ENCODE assay signal across 19 mouse cellular contexts in genomic region chr11:24357388-24357787, GRCm38 (mm10).
A peak's percentile ranks its signal among the peaks of the same experiment; 100 is the strongest.
DNase-seq lines count a peak whose midpoint lies in the region; ATAC-seq lines count a peak whose summit lies in the region.
"Had no signal": no experiment of that assay in that cellular context is flagged by ENCODE, and none has a peak within 500 bp of the region (broad histone marks: within the 10 kb centered on the region; RNA-seq: fewer than 3 reads in every experiment).

No protein-coding gene starts in this region.

- H3K4me3 ChIP-seq in hindbrain, embryonic 10.5 days, result no peak overlapping the region
- H3K4me3 ChIP-seq in midbrain, embryonic 10.5 days, result no peak overlapping the region
- H3K4me3 ChIP-seq: embryonic facial prominence, embryonic 10.5 days; gastrocnemius, adult 2 months; heart, embryonic 13.5 days had no signal

- WGBS in hindbrain, embryonic 10.5 days, result 86% methylated on average over 1 of the region's 1 CpGs
- 71% methylated on average over 1 of the region's 1 CpGs for WGBS in midbrain, embryonic 10.5 days

- peaks cover 7% of the 10 kb centered on the region for H3K4me1 ChIP-seq in hindbrain, embryonic 10.5 days (replicated peaks)
- peaks cover 10% of the 10 kb centered on the region for H3K4me1 ChIP-seq in midbrain, embryonic 10.5 days

- no peaks in the 10 kb centered on the region for H3K36me3 ChIP-seq in splenic B cell, adult 2 months (ENCODE audit: control insufficient read depth, insufficient read depth, low read length, poor library complexity, severe bottlenecking)
- no peaks in the 10 kb centered on the region for H3K36me3 ChIP-seq in hindbrain, embryonic 10.5 days
- no peaks in the 10 kb centered on the region for H3K36me3 ChIP-seq in midbrain, embryonic 10.5 days
- H3K36me3 ChIP-seq: embryonic facial prominence, embryonic 10.5 days; heart, embryonic 13.5 days had no signal

- peak; percentile 13 for DNase-seq in 416B (ENCODE audit: low read depth)
- DNase-seq in MEL-GATA-1-ER (ENCODE audit: extremely low read depth, low read depth), result peak; percentile 46
- DNase-seq in splenic B cell, adult 2 months (ENCODE audit: low read depth, low spot score), result peak; percentile 57
- no peak for DNase-seq in spleen, adult 12 weeks (ENCODE audit: low spot score)
- DNase-seq in hindbrain, embryonic 10.5 days (ENCODE audit: low spot score), result no peak
- no peak for DNase-seq in midbrain, embryonic 10.5 days (ENCODE audit: low spot score)
- DNase-seq: adrenal gland, postnatal 10 days; cerebellum, adult 11 months; cerebellum, adult 8-10 months; cerebellum, postnatal 25 days; gastrocnemius, adult 2 months; gastrocnemius, postnatal 25 days; heart, postnatal 4 days had no signal

- peak; percentile 78 for ATAC-seq in megakaryocyte, adult 5-6 weeks (ENCODE audit: poor library complexity, severe bottlenecking)
- ATAC-seq: forebrain, embryonic 14.5 days; intestine, postnatal 0 days had no signal

- no peaks in the 10 kb centered on the region for H3K9me3 ChIP-seq in hindbrain, embryonic 10.5 days
- H3K9me3 ChIP-seq in midbrain, embryonic 10.5 days (replicated peaks), result no peaks in the 10 kb centered on the region
- H3K9me3 ChIP-seq: embryonic facial prominence, embryonic 10.5 days; heart, embryonic 13.5 days had no signal

- no peak overlapping the region for H3K27ac ChIP-seq in hindbrain, embryonic 10.5 days
- H3K27ac ChIP-seq in midbrain, embryonic 10.5 days (replicated peaks), result no peak overlapping the region
- H3K27ac ChIP-seq: embryonic facial prominence, embryonic 10.5 days; gastrocnemius, adult 2 months; heart, embryonic 13.5 days; hindbrain, embryonic 14.5 days had no signal

- no peaks in the 10 kb centered on the region for H3K27me3 ChIP-seq in splenic B cell, adult 2 months (ENCODE audit: control insufficient read depth, insufficient read depth, low read length, poor library complexity, severe bottlenecking)
- H3K27me3 ChIP-seq in hindbrain, embryonic 10.5 days (ENCODE audit: insufficient read depth, poor library complexity, severe bottlenecking), result no peaks in the 10 kb centered on the region
- no peaks in the 10 kb centered on the region for H3K27me3 ChIP-seq in midbrain, embryonic 10.5 days (ENCODE audit: low read depth, poor library complexity, severe bottlenecking)
- H3K27me3 ChIP-seq: heart, embryonic 13.5 days had no signal

Comparison
In these comparisons a context has a peak if more than half of its experiments do, and no peak if none do; other contexts are left out.
1. DNase-seq: peak in 416B (single experiment), MEL-GATA-1-ER (single experiment) and splenic B cell, adult 2 months (single experiment); none in spleen, adult 12 weeks (single experiment), hindbrain, embryonic 10.5 days (single experiment) and midbrain, embryonic 10.5 days (single experiment).